Mouse (Mus musculus): ENCODE data around the gene Gpat2.
A peak's percentile ranks its signal among the peaks of the same experiment; 100 is the strongest.

Gpat2 gene

DNA sequence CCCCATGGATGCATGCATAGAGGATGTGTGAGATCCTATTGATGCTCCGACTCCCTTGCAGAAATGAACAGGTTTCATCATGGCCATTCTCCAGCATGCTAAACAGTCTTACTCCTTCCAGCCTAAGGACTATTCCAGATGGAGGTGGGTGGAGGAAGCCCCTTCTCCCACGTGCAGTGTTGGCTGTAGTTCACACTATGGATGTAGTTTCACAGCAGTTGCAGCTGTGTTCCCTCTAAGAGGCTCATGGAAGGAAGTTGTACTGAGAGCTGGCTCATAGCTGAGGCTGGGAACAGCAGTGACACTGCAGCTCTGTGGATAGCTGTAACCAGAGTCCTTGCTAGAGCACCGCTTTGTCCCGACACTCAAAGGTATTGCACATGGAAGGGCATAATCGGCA is 12.7 kb downstream of the Gpat2 start:
- DNase-seq (ENCODE audit: low read depth, low spot score) = no peak

DNA sequence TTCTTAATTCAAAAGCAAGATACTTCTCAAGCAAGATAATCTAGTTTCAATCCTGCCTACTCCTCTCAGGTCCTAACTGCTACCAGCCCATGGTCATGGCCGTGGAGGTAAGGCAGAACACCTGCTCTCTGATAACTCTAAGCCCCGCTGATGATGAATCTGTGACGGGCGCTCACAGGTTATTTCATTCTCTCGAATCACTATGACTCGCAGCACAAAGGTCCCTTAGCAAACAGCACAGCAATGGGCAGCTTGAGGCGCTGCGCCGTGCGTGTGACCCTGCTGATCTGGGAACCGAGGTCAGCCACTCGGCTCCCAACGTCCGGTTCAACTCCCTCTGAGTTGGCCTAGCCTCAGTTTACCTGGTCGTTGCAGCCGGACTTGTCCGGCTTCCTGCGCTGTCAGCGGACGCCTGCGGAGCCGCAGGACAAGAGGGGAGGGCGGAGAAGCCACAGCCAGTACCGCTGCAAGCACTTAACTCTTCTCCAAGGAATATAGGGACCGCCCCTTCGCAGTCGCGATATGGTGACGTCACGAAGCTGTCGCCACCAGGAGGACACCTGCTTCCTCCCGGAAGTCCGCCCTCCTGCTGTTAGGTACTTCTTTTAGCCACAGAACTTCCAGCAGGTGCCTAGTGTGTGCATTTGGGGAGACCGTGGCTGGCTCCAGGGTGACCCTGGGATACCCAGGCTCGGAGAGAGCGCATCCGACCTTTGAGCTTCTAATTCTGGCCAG is 19.2 kb downstream of the Gpat2 start, which contains the start of gene Fahd2a:
Gene Fahd2a, minus strand, starts transcription at position 511 of the 735 bp plus-strand sequence.
- DNase-seq (ENCODE audit: low read depth, low spot score) = peak; percentile 82

DNA sequence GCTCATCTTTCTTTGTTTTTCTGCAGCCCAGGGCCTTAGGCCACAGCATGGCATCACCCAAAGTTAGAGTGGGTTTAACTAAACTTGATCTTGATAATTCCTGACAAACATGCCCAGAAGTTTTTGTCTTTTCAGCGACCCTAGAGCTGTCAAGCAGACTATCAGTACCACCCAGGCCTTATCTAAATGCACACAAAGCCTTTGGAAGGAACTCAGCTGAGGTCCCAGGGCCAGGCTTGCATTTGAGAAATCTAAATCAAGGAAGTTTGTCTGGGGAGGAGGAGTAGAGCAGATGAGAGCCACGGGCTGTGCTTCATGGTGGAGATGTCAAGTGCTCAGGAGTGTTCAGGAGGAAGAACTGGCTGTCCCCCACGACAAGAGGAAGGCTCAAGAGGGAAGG is 21.8 kb downstream of the Gpat2 start:
- no peak for DNase-seq (ENCODE audit: low read depth, low spot score)

DNA sequence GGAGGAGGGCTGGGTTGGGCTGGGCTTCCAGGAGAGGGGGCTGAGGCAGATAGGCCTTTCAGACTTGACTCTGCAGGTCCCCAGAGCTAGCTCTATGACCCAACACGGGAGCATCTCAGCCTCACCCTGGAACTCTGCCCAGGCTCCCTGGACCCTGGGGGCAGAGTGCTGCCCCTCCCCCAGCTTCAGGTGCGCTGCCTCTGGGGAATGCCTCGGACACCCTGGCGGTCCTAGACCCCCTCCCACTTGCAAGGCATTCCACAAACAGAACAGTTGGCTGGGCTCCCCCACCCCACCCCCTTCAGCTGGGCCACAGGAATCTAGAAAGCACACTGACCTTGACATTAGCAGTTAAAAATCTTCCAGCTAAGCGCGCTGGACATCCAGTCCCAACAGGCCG is 24.7 kb downstream of the Gpat2 start:
- DNase-seq (ENCODE audit: low read depth, low spot score) = no peak

DNA sequence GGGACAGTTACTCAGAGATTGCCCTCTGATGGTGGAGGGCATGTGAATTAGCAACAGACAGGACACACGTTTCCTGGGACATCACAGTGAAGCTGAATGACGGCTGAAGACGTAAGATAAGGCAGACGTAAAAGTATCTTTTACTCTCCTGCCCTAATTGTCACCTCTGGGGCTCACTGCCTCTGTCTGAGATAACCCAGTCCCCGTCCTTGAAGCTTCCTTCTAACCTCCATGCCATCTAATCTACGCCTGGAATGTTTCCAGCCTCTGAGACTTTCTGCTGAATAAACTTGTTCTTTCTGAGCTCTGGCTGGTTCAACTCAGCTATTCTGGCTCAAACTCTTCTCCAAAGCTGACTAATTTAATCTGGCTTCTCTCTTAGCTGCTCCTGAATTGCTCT is 26.7 kb downstream of the Gpat2 start:
- no peak for DNase-seq (ENCODE audit: low read depth, low spot score)

DNA sequence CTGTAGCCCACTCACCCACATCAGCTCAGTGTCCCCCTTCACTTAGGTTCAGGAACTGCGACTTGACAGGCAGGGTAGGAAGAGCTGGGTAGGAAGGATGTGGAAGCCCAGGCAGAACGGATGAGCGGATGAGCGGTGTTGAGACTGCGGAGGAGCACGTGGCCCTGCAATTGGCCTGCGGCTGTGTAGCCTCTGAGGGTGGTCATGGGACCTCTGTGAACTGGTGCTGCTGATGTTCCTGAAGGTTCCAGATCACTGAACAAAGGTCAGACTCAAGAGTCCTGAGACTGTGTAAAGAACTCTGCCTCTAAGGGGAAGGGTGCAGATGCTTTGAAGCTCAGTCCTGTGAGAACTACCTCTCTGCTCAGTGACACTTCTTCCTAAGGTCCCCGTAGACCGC is 28.1 kb downstream of the Gpat2 start:
- DNase-seq (ENCODE audit: low read depth, low spot score) = no peak

DNA sequence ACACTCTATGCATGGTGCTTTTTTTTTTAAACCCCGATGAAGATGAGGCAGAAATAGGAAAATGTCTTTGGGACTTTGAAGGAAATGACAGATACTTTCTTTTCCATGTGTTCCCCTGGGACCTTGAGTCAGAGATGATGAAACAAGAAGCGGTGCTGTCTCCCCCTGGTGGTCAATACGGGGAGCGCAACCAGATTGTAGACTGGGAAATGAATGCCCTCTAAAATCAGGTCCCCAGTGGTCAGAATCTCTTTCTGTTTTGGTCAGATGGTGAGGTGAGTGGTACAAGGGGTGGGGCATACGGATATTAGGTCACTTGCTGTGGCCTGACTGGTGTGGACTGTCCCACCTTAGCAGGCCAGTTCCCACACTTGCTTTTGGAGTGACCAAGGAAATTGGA is 28.8 kb downstream of the Gpat2 start:
- DNase-seq (ENCODE audit: low read depth, low spot score) = peak; percentile 55

DNA sequence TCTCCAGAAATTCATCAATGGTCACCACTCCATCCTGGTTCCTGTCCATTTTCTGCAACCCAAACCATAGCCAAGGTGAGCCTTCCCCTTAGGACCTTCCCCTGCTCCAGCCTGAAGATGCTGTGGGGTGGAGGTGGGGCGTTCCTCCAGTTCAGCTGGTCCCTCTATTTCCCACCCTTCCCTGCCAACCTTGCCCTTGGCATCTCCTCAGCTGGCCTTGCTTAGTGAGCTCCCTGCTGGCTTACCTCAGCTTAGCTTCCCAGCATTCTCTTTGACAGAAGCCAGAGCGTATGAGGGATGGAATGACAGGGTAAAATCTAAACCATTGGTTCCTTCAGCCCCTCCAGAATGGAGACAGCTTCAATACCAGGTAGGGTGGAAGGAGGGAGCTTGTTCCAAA is 34.3 kb downstream of the Gpat2 start:
- DNase-seq (ENCODE audit: low read depth, low spot score) = no peak

DNA sequence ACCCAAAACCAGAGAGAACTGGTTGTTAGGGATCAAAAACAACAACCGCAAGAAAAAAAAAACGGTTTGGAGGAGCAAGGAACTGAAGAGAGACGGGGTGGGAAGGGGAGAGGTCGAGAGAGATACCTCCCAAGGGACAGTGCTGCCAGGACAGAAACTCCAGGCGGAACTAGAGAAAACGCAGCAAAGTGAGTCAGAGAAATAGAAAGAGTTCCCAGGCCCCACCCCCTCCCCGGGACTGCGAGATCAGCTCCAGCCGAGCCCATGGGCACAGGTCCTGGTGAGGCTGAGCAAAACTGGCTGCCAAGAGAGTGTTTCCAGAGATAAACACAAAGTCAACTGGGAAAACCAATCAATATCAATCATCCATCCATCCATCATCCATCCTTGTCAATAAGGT is 36.4 kb downstream of the Gpat2 start:
- no peak for DNase-seq (ENCODE audit: low read depth, low spot score)

DNA sequence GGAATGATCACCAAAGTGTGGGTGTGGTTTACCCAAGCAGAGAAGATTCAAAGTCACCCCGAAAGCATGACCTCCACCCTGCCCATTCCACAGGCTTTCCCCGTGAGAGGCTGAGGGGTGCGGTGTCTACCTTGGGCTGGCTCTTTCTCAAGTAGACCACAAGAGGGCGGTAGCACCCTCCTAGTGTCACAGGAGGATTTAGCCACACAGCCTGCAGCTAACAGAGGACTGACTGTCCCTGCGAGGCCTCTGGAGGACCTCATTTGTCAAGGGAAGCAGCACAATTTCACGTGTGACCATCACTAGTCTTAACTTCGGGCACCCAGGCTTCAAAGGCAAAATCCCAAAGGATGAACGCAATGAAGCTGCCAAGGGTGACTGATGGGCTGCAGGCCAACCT is 37.3 kb downstream of the Gpat2 start:
- DNase-seq (ENCODE audit: low read depth, low spot score) = peak; percentile 51

DNA sequence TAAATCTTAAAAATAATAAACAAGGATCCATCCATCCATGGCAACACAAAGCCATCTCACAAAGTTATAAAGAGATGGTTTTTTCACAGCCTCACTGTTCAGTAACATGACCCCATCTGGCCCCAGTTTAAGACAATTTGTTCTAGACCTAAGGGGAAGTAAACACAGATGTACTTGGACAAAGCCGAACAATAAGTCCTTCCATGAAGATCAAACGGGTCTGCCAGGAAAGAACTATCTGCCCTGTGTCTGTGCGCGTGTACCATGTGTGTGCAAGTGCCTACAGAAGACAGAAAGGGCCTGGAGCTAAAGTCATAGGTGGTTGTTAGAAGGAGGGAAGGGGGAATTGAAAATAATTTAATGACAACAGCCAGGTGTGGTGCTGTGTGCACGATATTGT is 45.2 kb downstream of the Gpat2 start:
- no peak for DNase-seq (ENCODE audit: low read depth, low spot score)

DNA sequence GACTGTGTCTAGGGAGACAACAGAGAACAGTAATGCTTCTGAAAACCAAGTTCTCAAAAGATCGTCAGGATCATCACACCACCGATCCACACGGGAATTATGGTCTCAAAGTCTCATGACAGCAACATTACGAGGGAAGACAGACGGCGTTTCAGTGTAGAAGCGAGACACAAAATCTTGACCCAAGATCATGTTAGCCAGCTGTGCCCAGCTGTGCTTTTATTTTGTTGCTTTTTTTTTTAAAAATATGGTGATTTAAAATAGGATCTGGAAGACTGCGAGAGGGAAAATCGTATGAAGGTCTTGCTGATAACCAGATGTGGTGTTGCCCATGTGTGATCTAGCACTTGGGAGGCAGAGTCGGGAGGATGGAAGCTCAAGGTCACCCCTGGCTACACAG is 45.7 kb downstream of the Gpat2 start:
- DNase-seq (ENCODE audit: low read depth, low spot score) = no peak

DNA sequence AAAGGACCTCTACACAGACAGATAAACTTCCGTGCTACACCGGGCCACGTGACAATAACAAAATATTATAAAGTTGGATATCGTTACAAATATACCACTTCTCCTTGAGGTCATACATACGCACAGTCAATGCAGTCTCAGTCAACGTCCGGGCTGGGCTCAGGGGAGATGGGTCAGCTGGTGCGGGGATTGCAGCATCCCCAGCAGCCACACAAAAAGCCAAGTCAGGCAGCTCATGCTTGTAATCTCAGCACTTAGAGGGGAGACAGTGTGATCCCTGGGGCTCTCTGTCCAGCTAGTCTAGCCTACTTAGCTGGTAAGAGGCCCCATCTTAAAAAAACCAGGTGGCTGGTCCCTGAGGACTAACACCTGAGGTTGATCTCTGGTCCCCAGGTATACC is 46.3 kb downstream of the Gpat2 start:
- no peak for DNase-seq (ENCODE audit: low read depth, low spot score)

DNA sequence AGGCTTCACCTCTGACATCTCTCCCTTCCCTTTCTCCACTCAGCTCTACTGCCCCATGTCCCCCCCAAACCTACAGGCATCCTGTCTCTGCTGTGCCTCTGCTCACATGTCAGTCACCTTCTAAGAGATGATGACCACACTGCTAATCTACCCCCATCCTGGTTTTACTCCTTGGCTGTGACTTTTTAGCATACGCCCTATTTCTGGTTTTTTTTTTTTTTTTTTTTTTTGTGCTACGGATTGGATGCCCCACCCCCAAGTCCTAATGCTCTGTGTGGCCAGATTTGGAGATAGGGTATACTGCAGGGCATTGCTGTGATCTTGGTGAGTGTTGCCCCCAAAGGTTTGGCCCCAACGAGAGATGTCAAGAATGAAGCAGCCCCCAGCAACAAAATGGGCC is 47.3 kb downstream of the Gpat2 start:
- no peak for DNase-seq (ENCODE audit: low read depth, low spot score)

DNA sequence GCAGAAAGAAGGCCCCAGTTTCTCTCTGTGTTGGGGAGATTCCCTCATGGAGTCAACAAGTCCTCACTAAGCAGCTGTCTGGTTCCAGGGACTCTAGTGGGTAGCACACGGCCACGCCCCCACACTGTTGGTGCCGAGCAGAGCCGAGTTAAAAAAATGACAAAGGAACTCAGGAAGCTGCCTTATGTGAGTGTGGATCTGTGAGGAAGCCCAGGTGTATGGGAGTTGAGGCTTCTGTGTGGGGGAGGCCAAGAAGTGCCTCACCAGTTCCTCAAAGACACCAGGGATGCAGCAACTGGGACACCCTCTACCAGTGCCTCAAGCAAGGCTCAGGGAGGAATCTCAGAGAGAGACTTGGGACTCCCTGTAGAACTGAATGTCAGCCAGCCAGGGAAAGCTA is 54.2 kb downstream of the Gpat2 start:
- DNase-seq (ENCODE audit: low read depth, low spot score) = no peak

DNA sequence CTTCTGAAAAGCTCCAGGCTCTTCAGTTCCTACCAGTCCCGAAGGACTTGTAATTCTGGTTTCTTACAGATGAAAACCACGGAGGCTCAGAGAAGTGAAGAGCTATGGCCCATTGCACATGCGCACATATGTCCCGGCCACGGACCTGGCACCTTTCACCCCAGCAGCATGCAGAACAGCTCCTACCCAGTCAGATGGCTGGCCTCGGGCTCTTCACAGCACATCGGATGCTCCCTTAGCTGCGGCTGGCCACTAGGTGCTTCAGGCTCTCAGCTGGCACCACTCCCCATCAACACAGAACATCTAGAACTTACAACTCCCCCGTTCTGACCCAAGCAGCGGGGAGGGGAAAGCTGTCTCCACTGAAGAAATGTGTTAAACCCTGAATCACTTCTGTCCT is 54.8 kb downstream of the Gpat2 start:
- DNase-seq (ENCODE audit: low read depth, low spot score) = no peak

DNA sequence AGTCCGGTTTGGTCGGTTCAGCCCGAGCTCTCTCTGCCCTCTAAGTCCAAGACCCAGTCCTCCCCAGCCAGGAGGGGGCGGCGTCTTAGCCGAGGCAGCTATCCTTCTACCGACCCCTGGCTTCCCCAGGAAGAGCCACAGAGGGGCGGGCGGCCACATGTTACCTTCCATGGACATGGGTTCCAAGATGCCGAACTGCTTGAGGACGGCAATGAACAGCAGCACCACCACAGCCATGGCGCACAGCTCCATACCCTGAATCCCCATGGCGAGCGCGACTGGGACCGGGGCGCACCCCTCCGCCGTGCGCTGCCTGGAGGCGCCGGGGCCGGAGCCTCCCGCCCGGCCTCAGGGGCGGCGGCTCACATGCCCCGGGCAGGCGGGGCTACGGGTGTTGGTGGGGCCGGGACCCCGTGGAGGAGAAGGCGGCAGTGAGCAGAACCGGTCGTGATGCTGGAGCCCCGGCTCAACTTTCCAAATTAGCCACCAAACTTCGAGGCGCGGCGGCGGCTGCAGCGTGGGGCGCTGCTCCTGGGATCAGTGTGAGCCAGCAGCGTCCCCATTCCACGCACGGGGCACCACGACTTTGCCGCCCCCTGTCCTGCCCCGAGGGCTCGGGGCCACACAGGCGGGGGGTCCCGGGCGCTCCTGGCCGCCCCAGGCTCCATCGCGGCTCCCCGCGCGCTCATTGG is 57.0 kb downstream of the Gpat2 start:
- peak; percentile 3 for DNase-seq (ENCODE audit: low read depth, low spot score)

DNA sequence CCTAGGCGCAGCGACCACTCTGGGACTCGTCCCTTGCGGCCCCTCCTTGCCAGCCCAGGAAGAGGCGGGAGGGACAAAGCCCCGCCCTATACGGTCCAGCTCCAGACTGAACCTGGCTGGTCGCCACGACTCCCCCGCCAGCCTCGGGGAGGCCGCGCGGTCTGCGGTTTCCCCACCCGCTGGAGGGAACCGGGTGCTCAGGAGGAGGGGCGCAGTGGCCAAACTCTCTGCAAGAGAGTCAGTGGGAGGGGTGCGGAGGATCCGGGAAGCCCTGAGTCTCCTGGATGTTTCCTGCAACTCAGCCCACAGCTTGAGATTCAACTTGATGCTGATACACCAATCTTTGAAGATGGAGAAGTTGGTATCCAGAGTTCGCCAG is 57.5 kb downstream of the Gpat2 start:
- peak; percentile 63 for DNase-seq (ENCODE audit: low read depth, low spot score)

DNA sequence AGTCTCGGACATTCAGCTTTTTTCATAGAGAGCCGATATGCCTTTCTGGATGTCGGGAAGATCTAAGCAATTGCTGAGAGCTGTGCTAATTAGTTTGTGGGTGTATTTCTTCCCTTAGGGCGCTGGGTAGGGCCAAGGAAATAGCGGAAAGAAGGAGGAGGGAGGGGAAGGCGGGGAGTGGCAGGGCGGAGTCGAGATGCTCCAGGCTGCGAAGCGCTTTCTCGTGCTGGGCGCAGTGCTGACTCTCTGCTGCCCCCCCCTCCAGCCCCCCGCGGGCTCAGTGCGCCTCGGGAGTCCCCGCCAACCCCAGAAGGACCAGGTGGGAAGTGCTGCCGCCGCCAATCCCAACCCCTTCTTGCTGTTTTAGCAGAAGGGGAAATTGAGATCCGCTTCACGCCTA is 58.0 kb downstream of the Gpat2 start:
- peak; percentile 13 for DNase-seq (ENCODE audit: low read depth, low spot score)

DNA sequence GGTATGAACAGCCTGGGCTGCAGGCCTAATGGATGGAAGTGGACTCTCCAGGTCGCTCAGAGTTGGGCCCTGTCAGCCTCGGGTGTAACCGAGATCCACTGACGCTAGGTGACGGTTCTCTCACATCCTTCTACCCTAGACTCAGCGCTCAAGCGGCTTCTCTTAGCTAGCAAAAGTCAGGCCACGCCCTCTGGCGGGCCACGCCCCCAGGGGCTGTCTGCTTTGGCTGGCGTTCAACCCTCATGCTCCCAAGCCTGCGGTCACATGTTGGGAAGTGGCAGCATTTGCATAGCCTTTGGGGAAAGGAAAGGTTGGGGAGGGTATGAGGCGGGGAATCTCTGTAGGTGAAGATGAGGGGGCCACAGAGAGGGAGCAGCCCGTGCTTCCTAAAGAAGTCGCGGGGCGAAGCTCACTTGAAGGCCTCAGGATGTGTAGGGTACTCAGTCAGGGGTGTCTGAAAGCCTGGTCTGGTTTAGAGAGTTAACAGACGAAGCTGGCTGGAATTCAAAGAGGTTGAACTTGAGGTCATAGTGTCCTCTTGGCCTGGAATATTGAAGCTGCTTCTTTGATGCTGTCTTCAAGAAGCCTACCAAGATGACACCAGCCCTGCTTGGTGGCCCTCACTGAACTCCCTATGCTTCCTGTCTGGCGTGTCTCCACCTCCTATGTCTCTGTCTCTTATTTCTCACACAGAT is 59.6 kb downstream of the Gpat2 start:
- DNase-seq (ENCODE audit: low read depth, low spot score) = peak; percentile 72

All from embryo, embryonic 11.5 days (tissue).